Mouse (Mus musculus): ENCODE measurements around the gene Msantd2.
A peak's percentile ranks its signal among the peaks of the same experiment; 100 is the strongest.

Gene Msantd2

GRCm38 (mm10) chr9:37504348-37504747, 15.2 kb downstream of the Msantd2 start:
- DNase-seq (ENCODE audit: low read depth, low spot score): peak; percentile 18

- DNase-seq (ENCODE audit: low read depth, low spot score): no peak
These were observed 16.9 kb downstream of the Msantd2 start for GRCm38 (mm10) chr9:37506023-37506422.

GRCm38 (mm10) chr9:37512097-37512496, 23.0 kb downstream of the Msantd2 start:
- DNase-seq (ENCODE audit: low read depth, low spot score): peak; percentile 25

GRCm38 (mm10) chr9:37514456-37514855, 25.3 kb downstream of the Msantd2 start:
- no peak for DNase-seq (ENCODE audit: low read depth, low spot score)

DNA sequence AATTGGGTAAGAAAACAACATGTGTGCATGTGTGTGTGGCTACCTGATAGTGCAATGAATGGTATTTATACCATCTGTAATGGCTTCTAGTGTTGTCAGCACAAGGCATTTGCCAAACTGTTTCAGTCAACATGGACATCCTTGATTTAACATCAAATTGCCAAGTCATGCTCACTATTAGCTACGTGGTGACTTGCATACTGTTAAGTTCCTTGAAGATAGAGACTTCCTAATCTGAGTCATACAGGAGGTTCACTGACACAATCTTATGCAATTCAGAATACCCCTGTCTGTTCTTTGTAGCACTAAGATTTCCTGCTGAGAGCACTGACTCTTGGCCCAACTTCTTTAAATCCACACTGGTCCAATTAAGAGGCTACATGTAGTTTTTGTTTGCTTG, 28.3 kb downstream of the Msantd2 start:
- DNase-seq (ENCODE audit: low read depth, low spot score): peak; percentile 62

GRCm38 (mm10) chr9:37518991-37519390, 29.9 kb downstream of the Msantd2 start:
- no peak for DNase-seq (ENCODE audit: low read depth, low spot score)

GRCm38 (mm10) chr9:37519995-37520394, 30.9 kb downstream of the Msantd2 start:
- no peak for DNase-seq (ENCODE audit: low read depth, low spot score)

- no peak for DNase-seq (ENCODE audit: low read depth, low spot score)
These were observed 36.3 kb downstream of the Msantd2 start for GRCm38 (mm10) chr9:37525461-37525860.

- DNase-seq (ENCODE audit: low read depth, low spot score): no peak
These were observed 37.6 kb downstream of the Msantd2 start for GRCm38 (mm10) chr9:37526443-37527395.

DNA sequence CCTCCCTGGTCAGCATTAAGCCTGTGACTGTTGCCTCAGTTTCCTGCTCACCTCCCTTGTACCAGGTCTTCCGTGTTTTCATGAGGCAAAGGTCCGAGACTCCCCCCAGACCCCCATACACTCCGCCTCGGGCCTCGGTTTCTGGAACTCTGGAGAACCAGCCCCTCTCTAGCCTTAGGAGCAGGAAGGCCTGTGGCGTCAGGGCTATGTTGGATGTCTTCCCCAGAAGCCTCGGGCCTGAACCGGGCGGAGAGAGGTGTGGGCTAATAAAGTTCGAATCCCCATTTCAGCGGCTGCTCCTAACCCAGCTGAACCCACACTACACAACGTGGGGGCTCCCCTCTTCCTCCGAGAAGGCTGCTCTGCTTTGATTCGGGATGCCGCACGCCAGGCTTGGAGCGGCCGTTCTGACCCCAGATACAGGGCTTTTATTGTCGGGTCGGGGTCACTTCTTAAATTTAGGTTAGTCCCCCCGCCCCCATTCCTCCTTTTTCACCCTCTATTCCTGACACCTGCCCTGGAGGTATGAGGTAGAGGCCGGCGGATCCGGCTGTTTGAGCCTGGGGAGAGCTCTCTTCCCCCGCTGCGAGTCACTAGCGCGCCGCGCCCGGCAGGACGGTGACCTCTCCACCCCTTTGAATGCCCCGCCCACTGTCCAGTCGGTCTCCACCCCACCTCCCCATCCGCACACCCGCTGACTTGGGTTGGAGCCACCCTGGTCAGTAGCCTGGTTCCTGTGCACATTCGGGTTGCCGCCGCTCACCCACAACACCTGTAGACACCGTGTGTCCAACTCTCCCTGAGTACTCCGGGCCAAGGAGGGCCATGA, 38.5 kb downstream of the Msantd2 start, which contains the start of gene Esam:
Gene Esam, plus strand, starts transcription at position 683 of the 829 bp plus-strand sequence.
- no peak for DNase-seq (ENCODE audit: low read depth, low spot score)

DNA sequence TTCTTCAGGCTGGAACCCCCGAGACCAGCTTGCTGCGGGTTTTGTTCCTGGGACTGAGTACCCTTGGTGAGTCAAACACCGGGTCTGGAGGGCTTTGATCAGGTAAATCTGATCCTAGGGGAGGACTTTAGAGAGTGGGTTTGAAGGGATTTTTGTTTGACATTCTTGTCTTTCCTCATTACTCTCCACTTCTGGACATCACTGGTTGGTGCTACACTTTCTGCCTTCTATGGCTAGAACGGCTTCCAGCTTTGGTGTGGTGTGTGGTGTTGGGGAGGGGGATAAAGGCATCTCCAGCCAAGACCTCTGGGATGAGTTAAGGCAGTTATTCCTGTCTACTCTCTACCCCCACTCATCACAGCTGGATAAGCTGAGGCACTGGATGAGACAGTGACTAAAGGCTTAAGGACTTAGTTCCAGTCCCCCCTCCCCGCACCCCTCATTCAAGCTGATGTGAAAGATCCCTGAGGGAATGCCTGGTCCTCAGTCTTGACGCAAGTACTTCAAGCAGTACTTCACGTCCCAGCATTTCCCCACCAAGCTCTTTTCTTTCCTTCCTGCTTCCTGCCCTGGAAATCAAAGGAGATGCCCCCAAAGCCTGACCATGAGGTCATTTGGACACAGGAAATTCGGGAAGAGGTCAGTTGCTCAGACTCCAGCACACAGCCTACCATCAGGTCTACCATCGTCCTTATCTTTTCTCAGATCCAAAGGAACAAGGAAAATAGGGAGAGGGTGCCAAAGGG, 39.3 kb downstream of the Msantd2 start:
- no peak for DNase-seq (ENCODE audit: low read depth, low spot score)

DNA sequence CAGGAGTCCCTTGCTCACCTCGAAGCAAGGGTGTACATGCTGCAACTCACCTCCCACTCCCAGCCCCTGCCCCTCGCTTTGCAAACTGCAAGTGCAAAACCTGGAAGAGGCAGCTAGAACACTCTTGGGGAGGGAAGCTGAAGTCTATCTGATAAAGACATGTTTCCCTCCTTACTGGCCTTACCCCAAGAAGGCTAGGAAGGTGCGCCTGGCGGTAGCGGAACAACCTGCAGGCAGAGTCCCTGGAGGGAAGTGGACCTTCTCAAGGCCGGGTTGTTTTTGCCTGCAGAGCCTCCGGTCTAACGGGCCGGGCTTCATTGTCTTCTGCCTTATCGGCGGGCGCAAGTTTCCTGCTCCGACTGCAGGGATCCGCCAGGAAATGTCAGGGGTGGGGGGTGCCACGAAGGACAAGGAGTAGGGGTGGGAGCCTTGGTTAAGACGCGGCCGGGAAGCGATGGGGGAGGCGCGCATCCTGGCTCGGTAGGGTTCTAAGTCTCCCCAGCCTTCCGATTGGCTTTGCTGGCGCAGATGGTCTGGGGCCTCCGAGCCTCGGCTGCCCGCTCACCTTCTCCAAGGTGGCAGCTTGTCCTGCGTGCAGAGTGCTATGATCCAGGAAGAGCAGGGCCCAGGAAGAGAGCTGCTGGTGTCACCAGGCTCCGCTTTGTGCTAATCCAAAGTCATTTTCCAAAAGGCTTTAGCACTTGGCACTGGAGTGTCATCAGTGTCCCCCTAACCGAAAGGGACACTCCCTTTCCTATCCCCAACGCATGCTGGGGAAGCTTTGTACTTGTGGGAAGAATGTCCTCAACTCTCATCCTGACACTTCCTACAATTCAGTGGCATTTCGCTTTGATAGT, 41.1 kb downstream of the Msantd2 start:
- no peak for DNase-seq (ENCODE audit: low read depth, low spot score)

GRCm38 (mm10) chr9:37530888-37531705, 42.0 kb downstream of the Msantd2 start:
- no peak for DNase-seq (ENCODE audit: low read depth, low spot score)

DNA sequence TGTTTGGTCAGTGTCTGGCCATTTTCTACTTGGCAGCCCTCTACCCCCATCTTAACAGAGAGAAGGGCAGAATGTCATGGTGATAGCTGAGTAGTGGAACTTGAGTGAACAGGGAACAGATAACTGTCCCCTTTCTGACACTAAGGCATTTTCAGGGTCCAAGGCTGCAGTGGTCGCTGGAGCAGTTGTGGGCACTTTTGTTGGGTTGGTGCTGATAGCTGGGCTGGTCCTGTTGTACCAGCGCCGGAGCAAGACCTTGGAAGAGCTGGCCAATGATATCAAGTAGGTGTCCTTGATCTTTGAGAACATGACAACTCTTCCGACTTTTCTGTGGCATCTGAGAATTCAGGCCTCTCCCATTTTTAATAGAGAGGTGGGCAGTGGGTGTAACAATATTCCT, 47.7 kb downstream of the Msantd2 start:
- DNase-seq (ENCODE audit: low read depth, low spot score): no peak

GRCm38 (mm10) chr9:37537658-37538250, 48.6 kb downstream of the Msantd2 start:
- DNase-seq (ENCODE audit: low read depth, low spot score): peak; percentile 59

- no peak for DNase-seq (ENCODE audit: low read depth, low spot score)
These were observed 50.3 kb downstream of the Msantd2 start, which contains the start of gene Vsig2 for GRCm38 (mm10) chr9:37539170-37540025. Vsig2 (plus strand) TSS chr9:37539255.

- DNase-seq (ENCODE audit: low read depth, low spot score): no peak
These were observed 51.1 kb downstream of the Msantd2 start for GRCm38 (mm10) chr9:37540226-37540625.

All from 3T3-L1 (cell line).